Mouse (Mus musculus): Measurements from ENCODE around the gene Taar7b. TPM values are rescaled to one million over a fixed set of nuclear protein-coding genes. Genes with fewer than 3 reads are reported as not detected.

Taar7b gene
- polyA plus RNA-seq, 1 experiment from 2014 or later = not detected

Other genes starting within 250 kb of the Taar7b start
- 152 and 159 TPM in 2 replicates for gene Rps12, start 212.7 kb upstream of the Taar7b start, polyA plus RNA-seq (2016; fragmentation: Nextera tagmentation; extraction: Ambion mirVana)
- 13.4 and 15.2 TPM in 2 replicates for gene Slc18b1, start 203.0 kb upstream of the Taar7b start, polyA plus RNA-seq (2016; fragmentation: Nextera tagmentation; extraction: Ambion mirVana)
- not detected in 2 replicates for gene Vnn3, start 148.5 kb upstream of the Taar7b start, polyA plus RNA-seq (2016; fragmentation: Nextera tagmentation; extraction: Ambion mirVana)
- gene Vnn1, start 105.3 kb upstream of the Taar7b start, polyA plus RNA-seq (2016; fragmentation: Nextera tagmentation; extraction: Ambion mirVana) = 0.61 and 1.0 TPM in 2 replicates
- not detected in 2 replicates for gene Taar1, start 79.6 kb upstream of the Taar7b start, polyA plus RNA-seq (2016; fragmentation: Nextera tagmentation; extraction: Ambion mirVana)
- not detected in 2 replicates for gene Taar2, start 61.4 kb upstream of the Taar7b start, polyA plus RNA-seq (2016; fragmentation: Nextera tagmentation; extraction: Ambion mirVana)
- not detected in 2 replicates for gene Taar3, start 50.4 kb upstream of the Taar7b start, polyA plus RNA-seq (2016; fragmentation: Nextera tagmentation; extraction: Ambion mirVana)
- not detected in 2 replicates for gene Taar4, start 39.4 kb upstream of the Taar7b start, polyA plus RNA-seq (2016; fragmentation: Nextera tagmentation; extraction: Ambion mirVana)
- not detected in 2 replicates for gene Taar5, start 29.2 kb upstream of the Taar7b start, polyA plus RNA-seq (2016; fragmentation: Nextera tagmentation; extraction: Ambion mirVana)
- gene Taar6, start 14.3 kb upstream of the Taar7b start, polyA plus RNA-seq (2016; fragmentation: Nextera tagmentation; extraction: Ambion mirVana) = not detected in 2 replicates
- gene Taar7a, start 6.5 kb upstream of the Taar7b start, polyA plus RNA-seq (2016; fragmentation: Nextera tagmentation; extraction: Ambion mirVana) = not detected in 2 replicates
- not detected in 2 replicates for gene Taar7d, start 27.3 kb downstream of the Taar7b start, polyA plus RNA-seq (2016; fragmentation: Nextera tagmentation; extraction: Ambion mirVana)
- not detected in 2 replicates for gene Taar7e, start 37.7 kb downstream of the Taar7b start, polyA plus RNA-seq (2016; fragmentation: Nextera tagmentation; extraction: Ambion mirVana)
- not detected in 2 replicates for gene Taar7f, start 49.6 kb downstream of the Taar7b start, polyA plus RNA-seq (2016; fragmentation: Nextera tagmentation; extraction: Ambion mirVana)
- gene Taar8a, start 76.6 kb downstream of the Taar7b start, polyA plus RNA-seq (2016; fragmentation: Nextera tagmentation; extraction: Ambion mirVana) = not detected in 2 replicates
- gene Taar8b, start 92.4 kb downstream of the Taar7b start, polyA plus RNA-seq (2016; fragmentation: Nextera tagmentation; extraction: Ambion mirVana) = not detected in 2 replicates
- gene Taar8c, start 102.0 kb downstream of the Taar7b start, polyA plus RNA-seq (2016; fragmentation: Nextera tagmentation; extraction: Ambion mirVana) = not detected in 2 replicates
- gene Taar9, start 109.6 kb downstream of the Taar7b start, polyA plus RNA-seq (2016; fragmentation: Nextera tagmentation; extraction: Ambion mirVana) = not detected in 2 replicates
- gene Stx7, start 149.4 kb downstream of the Taar7b start, polyA plus RNA-seq (2016; fragmentation: Nextera tagmentation; extraction: Ambion mirVana) = 52.0 and 57.9 TPM in 2 replicates
- 19.7 and 20.3 TPM in 2 replicates for gene Moxd1, start 223.6 kb downstream of the Taar7b start, polyA plus RNA-seq (2016; fragmentation: Nextera tagmentation; extraction: Ambion mirVana)

Data from limb, embryonic 12.5 days (tissue).